Mouse (Mus musculus) MEL (cell line): ENCODE data around the gene Smim8. TPM values are rescaled to one million over a fixed set of nuclear protein-coding genes. Genes with fewer than 3 reads are reported as not detected.
A peak's percentile ranks its signal among the peaks of the same experiment; 100 is the strongest.
"Not testable (repeated sequence)": the region's sequence is repeated elsewhere in the genome, so short reads cannot be mapped to it uniquely, and the experiment has no call there.

Experiments used
- DNase-seq: peaks from one replicate; pipeline ENCODE4 v3.0.0; 2011; ENCODE audit warnings: low read depth, low spot score
- H3K27ac ChIP-seq: 2 replicates; pipeline ENCODE4 v1.5.1; 2012; ENCODE audit warnings: low read depth, mild to moderate bottlenecking, control low read depth, low read length, moderate library complexity; ENCODE audit not compliant: control insufficient read depth
- H3K27me3 ChIP-seq, 2 experiments: fragments of 150-350 bp in 1 of 2; sonication (generic) in 1 of 2; 2 replicates each; pipeline ENCODE4 v1.6.1; 2012; ENCODE audit warnings: low read length in 2 of 2, mild to moderate bottlenecking in 2 of 2, improper control_type of control experiment in 1 of 2, moderate library complexity in 1 of 2; ENCODE audit not compliant: insufficient read depth in 2 of 2, control insufficient read depth in 1 of 2
- H3K36me3 ChIP-seq, 2 experiments: 2 replicates each; pipeline ENCODE4 v1.6.1; 2012 to 2014; ENCODE audit warnings: low read length in 2 of 2, improper control_type of control experiment in 1 of 2, inconsistent platforms in 1 of 2, mild to moderate bottlenecking in 1 of 2; ENCODE audit not compliant: insufficient read depth in 2 of 2, control insufficient read depth in 1 of 2
- H3K4me1 ChIP-seq, 2 experiments: fragments of 150-350 bp in 1 of 2; sonication (generic) in 1 of 2; 2 replicates each; pipeline ENCODE4 v1.6.1; 2012; ENCODE audit warnings: low read length in 2 of 2, improper control_type of control experiment in 1 of 2, mild to moderate bottlenecking in 1 of 2; ENCODE audit not compliant: insufficient read depth in 2 of 2, control insufficient read depth in 1 of 2
- H3K4me3 ChIP-seq, 2 experiments: fragments of 150-350 bp in 1 of 2; sonication (generic) in 1 of 2; 2 replicates each; pipeline ENCODE4 v1.5.1; 2012; ENCODE audit warnings: low read depth in 2 of 2, low read length in 2 of 2, mild to moderate bottlenecking in 2 of 2, moderate library complexity in 2 of 2, control low read depth in 1 of 2, improper control_type of control experiment in 1 of 2; ENCODE audit not compliant: control insufficient read depth in 1 of 2, insufficient read depth in 1 of 2
- H3K79me2 ChIP-seq: 2 replicates; pipeline ENCODE4 v1.6.1; 2012; ENCODE audit warnings: mild to moderate bottlenecking, low read length, moderate library complexity; ENCODE audit not compliant: control insufficient read depth, poor library complexity, insufficient read depth
- H3K9ac ChIP-seq: 2 replicates; pipeline ENCODE4 v1.6.1; 2012; ENCODE audit warnings: low read depth, mild to moderate bottlenecking, control low read depth, low read length, moderate library complexity; ENCODE audit not compliant: control insufficient read depth, poor library complexity, severe bottlenecking
- H3K9me3 ChIP-seq: fragments of 150-350 bp; sonication (generic); replicated peaks from 2 replicates; pipeline ENCODE4 v1.6.1; 2012; ENCODE audit warnings: mild to moderate bottlenecking, low read length, improper control_type of control experiment, moderate library complexity; ENCODE audit not compliant: insufficient read depth
- CTCF ChIP-seq, 3 experiments: IDR thresholded peaks in 2 of 3; conservative IDR thresholded peaks in 1 of 3; 2 replicates each; pipeline ENCODE4 v1.5.1; 2011 to 2012; ENCODE audit warnings: low read length in 3 of 3, low read depth in 2 of 3, mild to moderate bottlenecking in 2 of 3, improper control_type of control experiment in 1 of 3, inconsistent platforms in 1 of 3, mixed read lengths in 1 of 3, moderate library complexity in 1 of 3; ENCODE audit not compliant: control insufficient read depth in 1 of 3, insufficient read depth in 1 of 3, poor library complexity in 1 of 3, severe bottlenecking in 1 of 3
- NELFE ChIP-seq: IDR thresholded peaks from 2 replicates; pipeline ENCODE4 v1.6.1; 2011; ENCODE audit warnings: low read depth, low read length, improper control_type of control experiment
- RAD21 ChIP-seq: IDR thresholded peaks from 2 replicates; pipeline ENCODE4 v1.6.1; 2011; ENCODE audit warnings: mild to moderate bottlenecking, low read depth, low read length, improper control_type of control experiment
- SIN3A ChIP-seq: IDR thresholded peaks from 2 replicates; pipeline ENCODE4 v1.6.1; 2012; ENCODE audit warnings: low read length, improper control_type of control experiment, inconsistent platforms
- SMC3 ChIP-seq: IDR thresholded peaks from 2 replicates; pipeline ENCODE4 v1.6.1; 2011; ENCODE audit warnings: low read depth, low read length, improper control_type of control experiment
- TAL1 ChIP-seq: IDR thresholded peaks from 2 replicates; pipeline ENCODE4 v1.6.1; 2012; ENCODE audit warnings: mild to moderate bottlenecking, inconsistent platforms, low read length, moderate library complexity, mixed read lengths
- TBP ChIP-seq: IDR thresholded peaks from 2 replicates; pipeline ENCODE4 v1.8.0; 2011; ENCODE audit warnings: low read depth, low read length, improper control_type of control experiment
- UBTF ChIP-seq: IDR thresholded peaks from 2 replicates; pipeline ENCODE4 v1.6.1; 2012; ENCODE audit warnings: low read depth, mild to moderate bottlenecking, inconsistent platforms, low read length, improper control_type of control experiment, moderate library complexity, borderline replicate concordance; ENCODE audit not compliant: insufficient read depth
- USF2 ChIP-seq, 2 experiments: IDR thresholded peaks; 2 replicates each; pipeline ENCODE4 v1.6.1; 2011 to 2012; ENCODE audit warnings: improper control_type of control experiment in 2 of 2, low read length in 2 of 2, borderline replicate concordance in 1 of 2, inconsistent platforms in 1 of 2, low read depth in 1 of 2, mild to moderate bottlenecking in 1 of 2; ENCODE audit not compliant: insufficient read depth in 1 of 2
- ZMIZ1 ChIP-seq: IDR thresholded peaks from 2 replicates; pipeline ENCODE4 v1.6.1; 2012; ENCODE audit warnings: low read depth, mild to moderate bottlenecking, inconsistent platforms, low read length, improper control_type of control experiment, moderate library complexity
- ZNF384 ChIP-seq: IDR thresholded peaks from 2 replicates; pipeline ENCODE4 v1.6.1; 2012; ENCODE audit warnings: low read depth, mild to moderate bottlenecking, inconsistent platforms, low read length, improper control_type of control experiment
- polyA plus RNA-seq, 2 experiments: library from polyadenylated mRNA; stranded (reverse) in 1 of 2; unstranded in 1 of 2; fragments of >175 nt in 1 of 2; fragments of >200 nt in 1 of 2; gene quantifications; 2 replicates each; pipeline versions ENCODE4 v1.2.1 to v1.2.4; 2012; ENCODE audit warnings: low replicate concordance in 2 of 2, low read depth in 1 of 2; ENCODE audit not compliant: insufficient read length in 2 of 2, insufficient read depth in 1 of 2, missing spikeins in 1 of 2
- total RNA-seq: library from RNA; depleted of rRNA; stranded (reverse); fragments of 300-350 nt; gene quantifications from 2 replicates; pipeline ENCODE4 v1.2.3, GENCODE M21; 2012

Gene Smim8
- total and polyA plus RNA-seq, 3 experiments = 8.1 to 9.8 TPM; not detected in 1

DNA sequence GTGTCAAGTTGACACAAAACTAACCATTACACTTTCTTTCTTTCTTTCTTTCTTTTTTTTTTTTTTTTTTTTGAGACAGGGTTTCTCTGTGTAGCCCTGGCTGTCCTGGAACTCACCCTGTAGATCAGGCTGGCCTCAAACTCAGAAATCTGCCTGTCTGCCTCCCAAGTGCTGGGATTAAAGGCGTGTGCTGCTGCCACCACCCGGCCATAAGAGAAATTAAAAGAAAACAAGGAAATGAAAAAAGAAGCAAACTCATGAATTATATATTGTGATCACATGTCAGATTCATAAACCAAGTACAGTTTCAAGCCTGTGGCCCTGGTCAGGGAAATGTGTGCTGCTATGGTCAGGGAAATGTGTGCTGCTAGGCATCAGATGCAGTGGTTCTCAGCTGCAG lies 44.8 kb downstream of the Smim8 start:
- H3K36me3 ChIP-seq, H3K79me2 ChIP-seq, H3K27ac ChIP-seq, H3K27me3 ChIP-seq, H3K9me3 ChIP-seq, H3K4me3 ChIP-seq, H3K9ac ChIP-seq, H3K4me1 ChIP-seq: not testable (repeated sequence)
- DNase-seq = peak; percentile 48
- TF ChIP-seq CTCF (IDR thresholded peaks at IDR 0.05 in 2 of 3, conservative IDR thresholded peaks at IDR 0.05 in 1 of 3; ENCODE audit: control insufficient read depth in 1 of 3, insufficient read depth in 1 of 3, low read depth in 2 of 3, low read length in 3 of 3, poor library complexity in 1 of 3, severe bottlenecking in 1 of 3) (peak; percentile 15 to 54 (median 52); a peak in 4 of 6 replicates), RAD21 (peak; percentile 52), SMC3 (peak; percentile 56)

DNA sequence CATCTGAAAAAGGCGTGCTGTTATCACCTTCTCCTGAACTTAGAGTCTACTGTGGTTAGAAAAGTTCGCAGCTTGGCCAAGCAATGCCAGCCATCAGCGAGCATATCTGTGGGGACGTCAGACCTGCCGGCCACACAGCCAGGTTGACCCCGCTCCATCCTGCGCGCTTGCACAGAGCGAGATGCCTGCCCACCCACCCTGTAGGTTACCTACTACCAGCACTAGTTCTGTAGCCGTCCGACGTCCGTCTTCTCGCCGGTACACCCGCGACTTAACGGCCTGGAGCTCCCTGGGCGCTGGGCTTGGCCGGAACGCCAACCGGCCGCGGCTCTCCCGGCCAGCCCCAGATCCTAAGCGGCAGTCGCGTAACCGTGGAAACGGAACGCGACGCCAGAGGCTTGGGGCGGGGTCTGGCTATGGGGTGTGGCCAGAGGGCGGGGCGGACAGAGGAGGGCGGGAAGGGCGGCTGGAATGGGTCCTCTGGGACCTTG lies 48.3 kb downstream of the Smim8 start, which contains the start of gene Cfap206:
Gene Cfap206 (minus strand): TSS at position 356 of the 491 bp plus-strand sequence.
- Histone ChIP-seq H3K9ac (no peak within 1 kb of the TSS), H3K9me3 (no peaks in the 10 kb centered on the region), H3K27ac (no peak within 1 kb of the TSS), H3K27me3 (0 out of 4 replicates have a peak, but pooled peaks cover 0 to 3% of the 10 kb centered on the region in 2 experiments), H3K36me3 (no peaks in the 10 kb centered on the region; a peak in 1 of 4 replicates), H3K4me3 (peak within 1 kb of the TSS; percentile 39 to 43; a peak in 3 of 4 replicates), H3K79me2 (no peaks in the 10 kb centered on the region), H3K4me1 (peaks cover 0 to 3% of the 10 kb centered on the region in 2 experiments; a peak in 1 of 4 replicates)
- peak; percentile 63 for DNase-seq
- TF ChIP-seq TBP (no peak), RAD21 (no peak), NELFE (no peak), SMC3 (no peak), SIN3A (no peak), UBTF (no peak), TAL1 (no peak), ZMIZ1 (no peak), USF2 (IDR thresholded peaks at IDR 0.05; ENCODE audit: borderline replicate concordance in 1 of 2, insufficient read depth in 1 of 2, low read depth in 1 of 2, low read length in 2 of 2) (no peak), ZNF384 (no peak)

DNA sequence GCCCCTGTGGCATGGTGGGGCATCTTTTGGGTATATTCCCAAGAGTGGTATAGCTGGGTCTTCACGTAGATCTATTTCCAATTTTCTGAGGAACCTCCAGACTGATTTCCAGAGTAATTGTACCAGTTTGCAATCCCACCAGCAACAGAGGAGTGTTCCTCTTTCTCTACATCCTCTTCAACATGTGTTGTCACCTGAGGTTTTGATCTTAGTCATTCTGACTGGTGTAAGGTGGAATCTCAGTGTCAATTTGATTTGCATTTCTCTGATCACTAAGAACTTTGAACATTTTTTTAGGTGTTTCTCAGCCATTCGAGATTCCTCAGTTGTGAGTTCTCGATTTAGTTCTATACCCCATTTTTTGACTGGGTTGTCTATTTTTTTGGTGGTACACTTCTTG lies 52.5 kb downstream of the Smim8 start:
- DNase-seq, H3K9me3 ChIP-seq, H3K4me3 ChIP-seq, H3K79me2 ChIP-seq, H3K9ac ChIP-seq, H3K36me3 ChIP-seq, H3K4me1 ChIP-seq, H3K27ac ChIP-seq, H3K27me3 ChIP-seq: not testable (repeated sequence)
